Mouse (Mus musculus): Measurements from ENCODE around the gene Abhd12b.

DNA sequence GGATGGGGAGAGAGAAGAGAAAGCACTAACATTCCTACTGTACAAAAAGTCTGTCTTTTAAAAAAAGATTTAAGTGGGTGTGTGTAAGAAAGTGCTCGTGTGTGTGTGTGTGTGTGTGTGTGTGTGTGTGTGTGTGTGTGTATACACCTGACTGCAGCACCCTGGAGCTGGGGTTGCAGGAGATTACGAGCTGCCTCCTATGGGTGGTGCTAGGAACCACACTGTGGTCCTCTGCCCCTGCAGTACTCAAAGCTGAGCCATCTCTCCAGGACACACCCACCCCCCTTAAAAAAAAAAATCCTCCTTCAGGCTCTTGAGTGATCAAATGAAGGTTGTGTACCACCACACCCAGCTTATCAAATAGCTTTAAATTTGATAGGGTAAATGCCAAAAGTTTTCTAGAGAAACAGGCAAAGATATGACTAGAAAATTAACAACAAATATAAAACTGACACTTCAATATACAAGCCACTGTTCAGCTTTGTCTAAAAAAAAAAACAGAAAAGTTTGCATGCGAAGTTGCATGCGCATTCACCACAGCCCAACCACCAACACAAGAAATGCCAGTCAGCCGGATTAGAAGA lies 12.9 kb upstream of the Abhd12b start:
- no peak for TF ChIP-seq EP300 (IDR thresholded peaks at IDR 0.05; ENCODE audit: low read depth)
- 0 out of 2 replicates have a peak, but pooled peaks have one; percentile 6 for TF ChIP-seq CTCF (IDR thresholded peaks at IDR 0.05; ENCODE audit: low read depth)

Measured in liver, embryonic 14.5 days (tissue).